Mouse (Mus musculus) midbrain, embryonic 15.5 days (tissue): ENCODE results near the gene Nfatc2. TPM values are rescaled to one million over a fixed set of nuclear protein-coding genes. Genes with fewer than 3 reads are reported as not detected.

Source experiments
- ATAC-seq: fragments of 200-750 bp; cut with Nextera tagmentation; replicated peaks from 2 replicates; pipeline ENCODE4 v1.8.0; 2017; ENCODE audit warnings: moderate TSS enrichment
- H3K27ac ChIP-seq: fragments of 300-500 bp; sonication (generic); 2 replicates; pipeline ENCODE4 v1.5.1; 2015; ENCODE audit warnings: mild to moderate bottlenecking, inconsistent platforms
- H3K27me3 ChIP-seq: fragments of 300-500 bp; sonication (generic); replicated peaks from 2 replicates; pipeline ENCODE4 v1.6.1; 2015; ENCODE audit warnings: inconsistent platforms
- H3K36me3 ChIP-seq: fragments of 300-500 bp; sonication (generic); replicated peaks from 2 replicates; pipeline ENCODE4 v1.6.1; 2015; ENCODE audit warnings: inconsistent platforms
- H3K4me1 ChIP-seq: fragments of 300-500 bp; sonication (generic); 2 replicates; pipeline ENCODE4 v1.6.1; 2015; ENCODE audit warnings: inconsistent platforms
- H3K4me2 ChIP-seq: fragments of 300-500 bp; sonication (generic); 2 replicates; pipeline ENCODE4 v1.6.1; 2015; ENCODE audit warnings: inconsistent platforms, mild to moderate bottlenecking, moderate library complexity
- H3K4me3 ChIP-seq: fragments of 300-500 bp; sonication (generic); 2 replicates; pipeline ENCODE4 v1.5.1; 2015; ENCODE audit warnings: mild to moderate bottlenecking, inconsistent platforms
- H3K9ac ChIP-seq: fragments of 300-500 bp; sonication (generic); 2 replicates; pipeline ENCODE4 v1.6.1; 2015; ENCODE audit warnings: mild to moderate bottlenecking, inconsistent platforms
- H3K9me3 ChIP-seq: fragments of 300-500 bp; sonication (generic); 2 replicates; pipeline ENCODE4 v1.6.1; 2016; ENCODE audit warnings: inconsistent platforms
- WGBS: fragments of 180-500 bp; shearing (Covaris S2); methylation state at CpG from one replicate; pipeline ENCODE4 v1.1.7; 2015; ENCODE audit warnings: mixed read lengths; 5-methylcytosine and 5-hydroxymethylcytosine counted together
- microRNA-seq: library from miRNA; unstranded; fragments of <30 nt; microRNA quantifications from one replicate; pipeline ENCODE4, GENCODE M21; 2016
- polyA plus RNA-seq: library from polyadenylated mRNA; unstranded; fragments of >200 nt; fragmentation: Nextera tagmentation; extraction: Ambion mirVana; gene quantifications from 2 replicates; pipeline ENCODE4 v1.2.1, GENCODE M21; 2015

The Nfatc2 gene
- polyA plus RNA-seq, 1 experiment from 2014 or later, result 3.8 TPM

DNA sequence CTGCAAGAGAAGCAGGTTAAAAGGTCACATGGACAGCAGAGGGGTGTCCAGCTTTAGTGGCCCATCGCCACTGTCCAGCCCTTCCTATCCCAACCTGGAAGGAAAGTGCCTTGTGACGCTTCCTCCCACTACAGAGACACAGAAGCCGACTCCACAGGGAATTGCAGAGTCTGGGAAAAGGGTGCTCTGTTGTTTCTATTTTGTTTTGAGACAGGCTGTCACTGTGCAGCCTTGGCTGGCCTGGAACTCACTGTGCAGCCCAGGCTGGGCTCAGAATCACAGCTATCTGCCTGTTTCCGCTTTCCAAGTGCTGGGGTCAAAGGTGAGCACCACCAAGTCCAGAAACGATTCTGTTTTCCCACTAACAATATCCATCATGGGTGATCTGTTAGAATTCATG is 167.3 kb downstream of the Nfatc2 start:
- no peaks in the 10 kb centered on the region for H3K4me1 ChIP-seq
- H3K36me3 ChIP-seq, result no peaks in the 10 kb centered on the region
- no peaks in the 10 kb centered on the region for H3K27me3 ChIP-seq
- ATAC-seq, result no peak
- no peak overlapping the region for H3K9ac ChIP-seq
- H3K27ac ChIP-seq, result no peak overlapping the region
- H3K4me3 ChIP-seq, result no peak overlapping the region
- no peak overlapping the region for H3K4me2 ChIP-seq
- H3K9me3 ChIP-seq, result no peaks in the 10 kb centered on the region
- 84% methylated on average over 5 of the region's 5 CpGs for WGBS

DNA sequence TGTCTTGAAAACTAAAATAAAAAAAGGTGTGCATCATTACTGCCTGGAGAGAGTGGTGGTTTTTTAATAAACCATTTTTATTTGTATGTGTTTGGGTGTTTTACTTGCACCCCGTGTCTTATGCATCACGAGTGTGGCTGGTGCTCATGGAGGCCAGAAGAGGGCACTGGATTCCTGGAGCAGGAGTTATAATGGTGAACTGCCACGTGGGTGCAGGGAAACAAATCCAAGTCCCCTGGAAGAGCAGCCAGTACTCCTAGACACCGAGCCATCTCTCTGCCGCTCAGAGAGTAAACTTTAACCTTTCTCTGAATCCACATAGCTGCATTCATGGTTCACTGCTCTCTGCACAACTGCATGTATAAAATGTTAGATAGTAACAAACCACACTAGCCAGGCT is 168.1 kb downstream of the Nfatc2 start:
- no peaks in the 10 kb centered on the region for H3K27me3 ChIP-seq
- no peak for ATAC-seq
- 71% methylated on average over 5 of the region's 5 CpGs for WGBS
- H3K9me3 ChIP-seq, result no peaks in the 10 kb centered on the region
- H3K4me3 ChIP-seq, result no peak overlapping the region
- H3K4me2 ChIP-seq, result no peak overlapping the region
- H3K9ac ChIP-seq, result no peak overlapping the region
- no peaks in the 10 kb centered on the region for H3K4me1 ChIP-seq
- no peak overlapping the region for H3K27ac ChIP-seq
- no peaks in the 10 kb centered on the region for H3K36me3 ChIP-seq

DNA sequence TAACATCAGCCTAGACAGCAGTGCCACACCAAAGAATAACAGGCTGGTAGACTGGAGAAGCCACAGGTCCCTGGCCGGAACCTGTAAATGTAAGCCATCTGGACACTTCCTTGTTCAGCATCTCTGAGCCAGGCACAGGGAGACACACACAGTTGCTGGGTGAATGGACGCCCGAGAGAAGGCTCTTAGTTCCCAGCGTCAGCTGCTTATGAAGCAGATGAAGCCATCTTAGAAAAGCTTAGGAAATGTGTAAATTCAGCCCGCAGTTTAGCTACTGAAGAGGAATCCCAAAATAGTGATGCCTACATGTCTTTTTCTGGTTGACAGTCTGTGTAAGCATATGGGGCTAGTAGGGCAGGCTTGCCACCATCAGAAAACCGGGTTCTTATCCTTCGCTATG is 169.1 kb downstream of the Nfatc2 start:
- Histone ChIP-seq H3K9ac (no peak overlapping the region), H3K27me3 (no peaks in the 10 kb centered on the region), H3K4me2 (no peak overlapping the region), H3K27ac (no peak overlapping the region), H3K4me1 (no peaks in the 10 kb centered on the region), H3K9me3 (no peaks in the 10 kb centered on the region), H3K4me3 (no peak overlapping the region), H3K36me3 (no peaks in the 10 kb centered on the region)
- ATAC-seq, result no peak
- WGBS, result 94% methylated on average over 7 of the region's 7 CpGs

DNA sequence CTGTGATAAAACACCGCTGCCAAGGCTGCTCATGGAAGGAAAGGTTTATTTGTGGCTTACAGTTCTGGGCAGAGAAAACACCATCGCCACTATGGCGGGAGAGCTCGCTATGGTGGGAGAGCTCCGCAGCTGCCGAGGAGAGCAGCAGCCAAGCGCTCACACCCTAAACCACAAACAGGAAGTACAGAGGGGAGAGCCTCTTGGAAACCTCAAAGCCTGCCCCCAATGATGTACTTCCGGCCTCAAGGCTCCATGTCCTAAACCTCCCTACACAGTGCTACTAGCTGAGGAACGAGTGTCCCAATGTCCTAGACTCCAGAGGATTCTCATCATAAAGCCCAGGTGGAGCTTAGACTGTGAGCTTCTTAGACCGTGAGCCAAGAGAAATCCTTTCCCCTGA is 171.9 kb downstream of the Nfatc2 start:
- Histone ChIP-seq H3K4me3 (no peak overlapping the region), H3K27ac (no peak overlapping the region), H3K9ac (no peak overlapping the region), H3K9me3 (no peaks in the 10 kb centered on the region), H3K4me1 (no peaks in the 10 kb centered on the region), H3K4me2 (no peak overlapping the region), H3K27me3 (no peaks in the 10 kb centered on the region), H3K36me3 (no peaks in the 10 kb centered on the region)
- WGBS, result 97% methylated on average over 10 of the region's 10 CpGs
- ATAC-seq, result no peak

DNA sequence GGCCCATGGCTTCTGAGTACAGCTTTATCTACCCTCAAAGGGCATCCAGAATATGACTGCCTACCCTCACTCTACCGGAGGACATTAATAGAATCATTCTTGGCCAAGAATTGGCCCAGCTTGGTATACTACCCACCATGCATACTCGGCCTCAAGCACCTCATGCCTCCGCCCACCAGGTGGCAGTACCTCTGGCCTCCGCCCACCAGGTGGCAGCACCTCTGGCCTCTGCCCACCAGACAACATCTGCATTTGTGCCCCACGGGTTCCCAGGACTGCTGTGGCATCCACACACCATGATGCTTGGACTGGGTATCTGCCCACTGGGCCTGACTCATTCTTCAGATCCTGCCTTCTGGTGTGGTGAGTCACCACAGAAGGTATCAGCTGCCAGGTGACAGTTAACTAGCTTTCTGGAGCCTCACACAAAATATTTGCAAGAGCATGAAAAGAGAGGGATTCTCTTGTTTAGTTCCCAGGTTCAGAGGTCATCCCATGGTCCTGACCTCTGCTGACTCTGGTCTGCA is 173.0 kb downstream of the Nfatc2 start:
- Histone ChIP-seq H3K4me2 (no peak overlapping the region), H3K27ac (no peak overlapping the region), H3K4me3 (no peak overlapping the region), H3K4me1 (0 out of 2 replicates have a peak, but pooled peaks cover 5% of the 10 kb centered on the region), H3K9ac (no peak overlapping the region), H3K9me3 (no peaks in the 10 kb centered on the region), H3K27me3 (no peaks in the 10 kb centered on the region), H3K36me3 (no peaks in the 10 kb centered on the region)
- no peak for ATAC-seq
- 93% methylated on average over 5 of the region's 5 CpGs for WGBS

Small RNA genes within 50 kb of the gene (microRNA-seq; reads per million reads assigned to microRNA genes)
- 2.4 reads per million, percentile 9 among the genes with 10 or more reads in this experiment for gene Mir7004

Other genes starting within 250 kb of the Nfatc2 start
- gene Atp9a, start 140.8 kb upstream of the Nfatc2 start, polyA plus RNA-seq, result 155 and 179 TPM in 2 replicates
- gene Sall4, start 166.3 kb upstream of the Nfatc2 start, polyA plus RNA-seq, result 1.2 and 1.3 TPM in 2 replicates